Mouse (Mus musculus) embryo, embryonic 11.5 days (tissue): Measurements from ENCODE around the gene Rnf169.

Source experiments
- DNase-seq: peaks from one replicate; pipeline ENCODE4 v3.0.0-alpha.2; 2012; ENCODE audit warnings: low read depth, low spot score

Gene Rnf169

GRCm38 (mm10) chr7:99980132-99980591, at the start of gene Rnf169:
Gene Rnf169, minus strand, starts transcription at chr7:99980448.
- DNase-seq = peak; percentile 79

DNA sequence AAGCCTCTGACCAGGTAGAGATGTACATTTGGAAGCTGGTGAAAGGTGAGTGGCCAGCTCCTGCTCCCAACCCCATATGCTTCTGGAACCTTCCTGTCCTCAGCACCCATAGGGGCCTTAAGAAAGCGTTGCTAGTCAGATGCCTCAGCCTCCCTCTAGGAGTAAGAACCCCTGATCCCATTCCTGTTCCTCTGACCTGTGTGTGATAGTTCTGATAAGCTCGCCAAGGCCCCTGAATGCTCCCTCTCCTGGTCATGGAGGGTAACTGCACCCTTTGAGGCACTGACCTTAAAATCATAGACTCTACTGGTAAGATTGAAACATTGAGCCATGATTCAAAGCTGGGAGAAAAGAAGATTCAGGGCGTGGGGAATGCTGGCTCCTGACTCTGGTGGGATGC, 49.1 kb upstream of the Rnf169 start:
- no peak for DNase-seq

- no peak for DNase-seq
Measured at GRCm38 (mm10) chr7:100027353-100027752, 47.1 kb upstream of the Rnf169 start.

DNA sequence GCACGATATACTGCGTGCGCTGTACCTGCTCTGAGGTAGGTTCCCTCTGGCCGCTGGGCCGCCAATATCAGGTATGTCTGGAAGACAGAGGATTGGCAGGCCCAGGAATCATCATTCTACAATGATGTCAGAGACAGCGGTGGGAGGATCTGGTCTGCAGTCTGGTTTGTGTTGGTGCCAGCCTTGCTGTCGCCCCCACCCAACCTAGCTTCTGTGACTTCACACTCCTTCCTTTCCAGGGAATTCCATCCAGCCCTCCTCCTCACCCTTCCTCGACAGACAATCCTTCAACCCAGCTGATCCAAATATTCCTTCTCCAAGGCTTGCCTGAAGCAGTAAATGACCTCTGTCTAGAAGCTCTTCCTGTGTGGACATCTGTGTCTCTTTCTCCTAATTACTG, 36.8 kb upstream of the Rnf169 start:
- no peak for DNase-seq

DNA sequence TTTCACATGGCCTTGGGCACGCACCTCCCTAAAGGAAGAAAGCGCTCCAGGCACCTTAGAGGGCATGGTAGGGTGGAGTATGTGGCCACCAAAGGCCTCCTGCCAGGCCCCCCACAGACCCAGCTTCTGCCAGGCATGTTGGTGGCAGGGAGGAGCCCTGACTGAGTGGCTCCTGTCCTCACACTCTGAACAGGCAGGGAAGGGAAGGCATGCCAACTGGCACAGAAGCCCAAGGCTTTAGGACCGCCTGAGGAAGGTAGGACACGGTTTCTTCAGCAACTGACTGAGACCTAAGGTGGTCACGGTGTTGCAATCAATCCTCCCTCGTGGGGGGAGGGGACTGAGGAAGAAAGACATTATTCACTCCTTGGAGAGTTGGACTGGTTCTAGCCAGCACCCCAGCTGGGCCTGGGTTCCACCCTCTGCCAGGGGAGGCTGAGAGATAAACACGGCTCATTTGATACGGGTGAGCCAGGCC, 33.9 kb upstream of the Rnf169 start:
- DNase-seq = no peak

DNA sequence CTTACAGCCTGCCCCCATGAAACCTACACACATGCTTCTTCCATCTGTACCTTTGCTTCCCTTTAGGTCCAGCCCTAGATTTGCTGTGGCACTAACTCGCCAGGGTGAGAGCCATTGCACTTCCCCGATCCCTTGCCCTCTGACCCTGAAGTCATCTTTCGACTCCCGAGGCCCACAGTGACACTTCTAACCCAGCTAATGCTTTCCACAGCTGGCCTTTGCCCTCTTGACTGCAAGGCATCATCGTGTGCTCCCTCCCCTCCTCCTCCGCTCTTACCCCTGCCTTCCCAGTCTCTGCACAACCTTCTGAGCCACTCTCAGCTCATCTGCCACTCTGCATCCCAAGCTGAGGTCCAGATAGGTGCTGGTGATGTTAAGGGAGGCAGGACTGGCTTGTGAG, 32.3 kb upstream of the Rnf169 start:
- no peak for DNase-seq

DNA sequence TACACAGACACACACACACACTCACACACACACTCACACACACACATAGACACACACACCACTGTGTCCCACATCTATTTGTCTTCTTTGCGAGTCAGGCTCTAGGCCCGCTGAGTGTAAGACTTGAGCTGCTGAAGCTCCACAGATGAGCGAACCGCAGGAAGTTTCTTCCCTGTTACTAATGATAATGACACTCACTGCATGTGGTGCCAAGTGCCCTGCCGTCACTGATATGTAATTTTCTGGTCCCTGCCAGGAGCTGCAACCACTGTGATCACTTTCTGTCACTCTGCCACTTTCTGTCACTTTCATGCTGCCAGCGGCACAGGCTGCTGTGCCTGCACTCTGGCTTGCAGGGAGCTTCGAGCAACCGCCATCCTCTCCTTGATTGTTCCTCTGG, 31.8 kb upstream of the Rnf169 start:
- DNase-seq = no peak

DNA sequence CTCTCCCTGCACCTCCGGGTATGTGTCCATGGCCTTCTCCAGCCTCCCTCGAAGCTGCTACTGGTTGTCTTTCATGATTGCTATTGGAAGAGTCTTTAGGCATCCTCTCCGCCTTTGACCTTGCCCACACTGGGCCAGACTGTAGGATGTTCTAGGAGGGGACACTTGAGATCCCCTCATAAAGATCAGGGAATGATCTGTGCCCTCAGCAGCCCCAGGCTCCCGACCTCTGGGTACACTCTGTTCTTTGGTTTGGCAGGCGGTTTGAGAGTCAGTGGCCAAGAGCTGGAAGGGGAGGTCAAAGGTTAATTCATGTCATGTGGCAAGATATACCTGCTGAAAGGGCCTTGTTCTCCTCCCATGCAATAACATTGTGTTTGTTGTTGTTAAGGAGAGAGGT, 30.5 kb upstream of the Rnf169 start:
- no peak for DNase-seq

- peak; percentile 55 for DNase-seq
Measured at GRCm38 (mm10) chr7:100009640-100010039, 29.4 kb upstream of the Rnf169 start.

GRCm38 (mm10) chr7:100008765-100009164, 28.5 kb upstream of the Rnf169 start:
- DNase-seq = no peak

GRCm38 (mm10) chr7:100006411-100006810, 26.2 kb upstream of the Rnf169 start:
- DNase-seq = no peak

DNA sequence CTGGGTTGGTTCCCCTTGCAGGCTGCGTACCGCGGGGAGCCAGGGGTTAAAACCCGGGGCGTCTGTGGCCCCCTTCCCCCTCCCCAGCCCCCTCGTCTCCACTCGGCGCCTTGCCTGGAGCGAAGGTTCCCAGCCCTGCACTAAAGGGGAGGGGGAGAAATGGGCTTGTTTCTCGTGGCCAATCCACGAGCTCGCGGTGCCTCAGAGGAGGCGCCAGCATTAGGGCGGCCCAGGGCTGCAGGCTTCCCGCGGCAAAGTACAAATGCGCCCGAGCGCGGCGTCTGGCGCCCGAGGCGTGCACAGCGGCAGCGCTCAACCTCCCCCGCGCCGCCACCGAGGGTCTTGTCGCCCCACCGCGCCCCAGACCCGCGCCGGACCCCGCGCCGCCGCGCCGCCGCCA, 25.5 kb upstream of the Rnf169 start, which contains the start of gene Chrdl2:
Gene Chrdl2 (plus strand): TSS at position 383 of the 400 bp plus-strand sequence.
- DNase-seq = no peak

DNA sequence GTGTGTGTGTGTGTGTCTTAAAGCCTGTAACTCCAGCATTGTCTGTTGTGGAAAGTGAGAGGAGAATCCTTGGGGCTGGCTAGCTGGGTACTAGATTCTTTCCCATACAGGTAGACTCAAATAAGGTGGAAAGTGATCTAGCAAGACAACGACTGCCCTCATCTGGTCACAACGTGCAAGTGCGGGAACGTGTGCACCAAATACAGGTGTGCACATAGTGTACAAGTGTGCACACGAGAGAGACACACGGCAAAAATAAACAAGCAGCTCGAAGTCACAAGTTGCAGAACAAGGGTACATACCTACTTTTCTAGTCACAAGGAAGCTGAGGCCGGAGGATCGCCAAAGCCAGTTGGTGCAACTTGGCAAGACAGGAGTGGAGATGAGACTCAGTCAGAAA, 23.5 kb upstream of the Rnf169 start:
- DNase-seq = no peak

- no peak for DNase-seq
Measured at GRCm38 (mm10) chr7:99998668-99999067, 18.4 kb upstream of the Rnf169 start.

- no peak for DNase-seq
Measured at GRCm38 (mm10) chr7:99995186-99995585, 14.9 kb upstream of the Rnf169 start.

DNA sequence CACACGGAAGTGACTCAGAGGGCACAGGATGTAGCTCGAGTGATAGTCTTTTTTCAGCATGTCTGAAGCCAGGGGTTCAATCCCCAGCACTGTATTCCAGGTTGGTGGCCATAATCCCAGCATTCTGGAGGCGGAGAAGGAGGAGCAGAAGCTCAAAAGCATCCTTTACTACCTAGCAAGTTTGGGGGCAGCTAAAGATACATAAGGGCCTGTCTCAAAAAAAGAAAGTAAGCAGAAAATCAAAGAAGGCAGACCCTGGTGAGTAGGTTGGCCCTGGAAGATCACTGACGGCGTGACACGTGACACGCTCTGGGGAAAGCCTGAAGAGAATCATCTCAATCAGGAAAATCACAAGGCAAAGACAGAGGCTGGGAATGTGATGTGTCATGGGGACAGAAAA, 12.9 kb upstream of the Rnf169 start:
- DNase-seq = no peak

DNA sequence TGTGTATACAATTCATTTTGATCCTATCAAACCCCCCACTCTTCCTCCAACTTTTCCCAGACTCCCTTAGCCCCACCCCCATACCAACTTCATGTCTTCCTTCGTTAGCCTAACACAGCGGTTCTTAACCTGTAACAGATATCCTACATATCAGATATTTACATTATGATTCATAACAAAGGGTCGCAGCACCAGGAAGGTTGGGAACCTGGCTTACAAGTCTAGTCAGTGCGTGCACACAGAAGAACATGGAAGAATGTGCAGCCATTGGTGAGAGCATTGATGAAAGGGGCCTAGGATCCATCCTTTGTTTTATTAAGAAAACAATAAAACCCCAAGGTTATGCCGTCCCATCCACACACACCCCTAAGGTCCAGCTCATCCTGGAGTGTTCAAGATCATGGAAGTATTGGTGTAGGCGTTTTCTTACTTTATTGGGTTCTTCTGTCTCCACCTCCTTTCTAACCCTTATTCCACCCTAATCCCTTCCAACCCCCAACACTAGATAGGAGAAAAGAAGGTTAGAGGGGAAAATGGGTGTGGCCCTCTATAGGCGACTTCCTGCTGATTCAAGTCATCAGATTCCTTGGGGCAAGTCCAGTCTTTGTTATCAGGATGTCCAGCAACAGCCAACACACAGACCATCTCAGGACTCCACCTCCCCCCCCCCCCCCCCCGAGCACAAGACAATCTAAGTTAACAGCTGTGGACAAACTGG, 10.9 kb upstream of the Rnf169 start:
- DNase-seq = no peak

GRCm38 (mm10) chr7:99989844-99990760, 9.9 kb upstream of the Rnf169 start:
- DNase-seq = no peak

- peak; percentile 65 for DNase-seq
Measured at GRCm38 (mm10) chr7:99988725-99989124, 8.5 kb upstream of the Rnf169 start.

DNA sequence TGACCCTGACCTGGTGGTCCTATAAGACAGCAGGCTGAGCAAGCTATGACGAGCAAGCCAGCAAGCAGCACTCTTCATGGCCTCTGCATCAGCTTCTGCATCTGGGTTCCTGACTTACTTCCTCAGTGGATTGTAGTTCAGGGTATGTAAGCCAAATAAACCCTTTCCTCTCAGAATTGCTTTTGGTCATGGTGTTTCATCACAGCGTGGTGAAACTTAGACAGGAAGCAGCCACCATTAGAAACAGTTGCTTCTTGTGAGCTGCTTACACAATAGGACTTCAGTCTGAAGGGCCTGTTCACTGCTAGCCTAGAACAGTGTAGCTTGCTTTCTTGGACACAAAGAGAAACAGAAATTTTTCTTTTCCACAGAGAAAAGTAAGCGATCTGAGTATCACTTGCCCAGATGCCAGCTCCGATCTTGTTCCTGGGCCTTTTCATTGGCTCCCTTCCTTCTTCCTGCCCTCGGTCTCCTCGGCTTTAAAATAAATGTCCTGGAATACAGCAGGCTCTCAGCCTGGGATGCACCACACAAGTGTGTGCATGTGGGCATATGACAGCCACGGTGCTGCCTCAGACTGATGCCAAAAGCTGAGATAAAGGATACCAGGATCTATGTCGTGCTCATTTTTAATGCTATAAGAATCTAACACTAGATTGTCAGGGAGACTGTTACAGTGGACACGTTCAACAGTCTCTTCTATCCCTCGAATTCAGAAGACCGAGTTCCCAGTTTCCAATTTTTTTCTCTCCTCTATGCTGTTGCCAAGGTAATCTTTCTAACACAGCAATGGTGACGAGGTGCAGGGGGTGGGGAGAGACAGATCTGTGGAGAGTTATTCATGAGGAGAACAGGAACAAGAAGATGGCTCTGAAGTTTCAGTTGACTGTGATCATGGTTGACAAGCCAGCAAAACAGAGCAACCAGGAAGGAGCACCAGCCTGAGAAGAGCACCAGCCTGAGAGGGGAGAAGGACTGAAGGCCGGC, 2.3 kb upstream of the Rnf169 start:
- DNase-seq = no peak

GRCm38 (mm10) chr7:99981311-99981710, 1.1 kb upstream of the Rnf169 start:
- no peak for DNase-seq
